Mouse (Mus musculus): ENCODE results near the gene Ripply3.

Gene Ripply3

DNA sequence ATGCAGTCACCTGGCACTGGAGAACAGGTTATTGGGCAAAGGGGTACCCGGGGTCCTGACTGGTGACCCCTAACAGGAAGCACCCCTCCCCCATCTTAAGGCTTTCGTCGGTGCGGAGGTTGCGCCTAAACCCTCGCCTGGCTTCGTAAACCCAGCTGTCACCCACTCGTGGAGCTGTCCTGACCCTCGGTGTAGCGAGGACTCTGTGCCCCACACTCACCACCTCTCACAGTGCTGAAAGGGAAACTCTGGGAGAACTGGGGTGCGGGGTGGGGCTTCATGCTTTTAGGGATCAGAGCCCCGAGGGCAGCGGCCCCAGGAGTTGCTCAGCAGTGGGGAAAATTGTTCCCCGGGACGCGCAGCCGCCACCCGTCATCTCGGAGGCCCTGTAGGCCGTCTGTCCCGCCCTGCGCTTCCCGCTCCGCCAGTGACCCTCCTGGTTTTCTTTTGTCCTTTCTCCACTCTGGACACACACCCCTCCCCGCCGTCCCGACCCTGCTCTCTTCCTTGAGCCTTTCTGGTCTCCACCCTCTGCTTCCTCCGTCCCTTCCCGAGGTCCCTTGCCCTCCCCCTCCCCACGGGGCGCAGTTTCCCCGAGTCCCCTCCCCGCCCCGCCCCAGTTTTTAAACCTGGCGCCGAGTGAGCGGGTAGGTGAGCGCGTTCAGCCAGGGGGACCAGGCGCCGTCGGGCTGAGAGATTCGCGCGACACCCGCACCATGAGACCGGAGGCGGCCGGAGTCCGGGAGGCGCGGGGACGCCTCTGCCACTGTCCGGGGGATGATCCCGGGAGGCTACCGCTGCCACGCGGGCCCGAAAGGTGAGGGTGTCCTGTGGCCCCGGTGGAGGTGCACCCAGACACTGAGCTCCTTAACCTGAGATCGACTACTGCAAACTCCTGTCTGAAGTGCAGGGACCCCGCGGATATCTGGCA lies at the start of gene Ripply3:
Ripply3 (plus strand) TSS at position 640 of the 931 bp plus-strand sequence.
- DNase-seq (ENCODE audit: low read depth): no peak

DNA sequence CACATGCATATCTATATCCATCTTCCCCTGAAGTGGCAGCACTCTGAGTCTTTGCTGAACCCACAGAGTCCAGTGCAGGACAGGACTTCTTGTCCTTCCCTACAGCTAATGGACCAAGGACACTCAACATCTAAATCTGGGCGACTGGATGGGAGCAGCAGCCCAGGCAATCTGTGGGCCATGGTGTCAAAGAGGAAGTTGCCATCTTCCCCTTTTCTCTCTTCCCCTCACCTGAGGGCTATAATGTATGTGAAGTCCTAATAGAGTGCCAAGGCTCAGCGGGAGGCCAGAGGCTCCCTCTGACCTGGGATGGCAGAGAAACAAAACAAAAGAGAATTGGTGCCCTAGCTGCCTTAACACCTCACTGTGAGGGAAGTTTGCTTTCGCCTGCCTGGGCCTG lies 44.2 kb upstream of the Ripply3 start:
- no peak for DNase-seq (ENCODE audit: low read depth)

DNA sequence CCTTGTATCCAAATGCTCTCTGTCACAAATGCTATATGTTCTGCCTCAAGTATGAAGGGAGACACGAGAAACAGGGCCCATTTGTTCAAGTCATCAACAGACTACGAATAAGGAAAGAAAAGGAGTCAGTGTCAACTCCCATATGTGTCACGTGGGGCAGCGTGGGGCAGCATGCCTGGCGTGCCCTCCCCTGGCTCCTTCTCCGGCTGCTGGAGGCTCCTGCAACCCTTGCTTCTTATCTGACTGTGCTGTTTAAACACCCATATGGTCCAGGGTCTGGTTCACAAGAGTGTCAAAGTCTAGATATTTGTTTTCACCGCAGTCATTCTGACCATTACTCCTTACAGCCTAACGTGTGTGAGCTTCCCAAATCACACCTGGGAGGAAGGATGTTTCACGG lies 40.4 kb upstream of the Ripply3 start:
- DNase-seq (ENCODE audit: low read depth): no peak

DNA sequence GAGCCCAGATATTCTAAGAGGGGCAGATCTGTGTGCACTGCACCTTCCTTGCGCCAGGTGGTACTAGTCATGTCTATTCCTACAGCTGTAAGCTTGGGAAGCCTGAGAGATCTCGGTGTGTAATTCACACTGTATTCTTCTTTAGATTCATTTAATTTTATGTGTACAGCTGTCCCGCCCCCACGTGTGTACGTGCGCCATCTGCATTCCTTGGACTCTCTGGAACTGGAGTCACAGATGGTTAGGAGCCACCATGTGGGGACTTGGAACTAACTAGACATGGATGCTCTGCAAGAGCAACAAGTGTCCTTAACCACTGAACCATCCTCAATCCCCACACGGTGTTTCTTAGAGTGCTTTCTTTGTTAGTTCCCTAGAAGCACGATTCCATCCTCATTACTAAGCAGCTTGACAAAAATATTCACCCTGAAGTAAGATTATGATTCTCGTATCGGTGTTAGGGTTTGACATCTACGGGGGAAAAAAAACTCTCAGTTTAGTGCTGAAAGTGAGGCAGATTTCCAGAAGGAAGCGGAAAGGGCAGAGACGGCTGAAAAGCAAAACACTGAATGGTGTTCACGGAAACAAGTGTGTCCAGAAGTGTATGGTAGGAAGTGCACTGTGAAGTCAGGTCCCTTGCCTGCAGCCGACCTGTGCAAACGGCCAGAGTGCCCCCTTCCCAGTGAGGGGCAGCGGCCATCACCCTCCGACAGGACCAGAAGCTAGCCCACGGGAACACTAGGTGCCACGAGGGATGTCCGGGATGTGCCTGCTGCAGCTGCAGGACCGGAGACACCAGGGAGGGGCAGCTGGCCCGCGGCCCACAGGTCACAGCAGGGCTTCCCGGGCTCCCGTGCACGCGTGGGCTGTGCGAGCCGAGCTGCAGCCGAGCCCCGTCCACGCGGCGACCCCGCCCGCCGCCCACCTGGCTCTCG lies 38.8 kb upstream of the Ripply3 start:
- DNase-seq (ENCODE audit: low read depth): no peak

DNA sequence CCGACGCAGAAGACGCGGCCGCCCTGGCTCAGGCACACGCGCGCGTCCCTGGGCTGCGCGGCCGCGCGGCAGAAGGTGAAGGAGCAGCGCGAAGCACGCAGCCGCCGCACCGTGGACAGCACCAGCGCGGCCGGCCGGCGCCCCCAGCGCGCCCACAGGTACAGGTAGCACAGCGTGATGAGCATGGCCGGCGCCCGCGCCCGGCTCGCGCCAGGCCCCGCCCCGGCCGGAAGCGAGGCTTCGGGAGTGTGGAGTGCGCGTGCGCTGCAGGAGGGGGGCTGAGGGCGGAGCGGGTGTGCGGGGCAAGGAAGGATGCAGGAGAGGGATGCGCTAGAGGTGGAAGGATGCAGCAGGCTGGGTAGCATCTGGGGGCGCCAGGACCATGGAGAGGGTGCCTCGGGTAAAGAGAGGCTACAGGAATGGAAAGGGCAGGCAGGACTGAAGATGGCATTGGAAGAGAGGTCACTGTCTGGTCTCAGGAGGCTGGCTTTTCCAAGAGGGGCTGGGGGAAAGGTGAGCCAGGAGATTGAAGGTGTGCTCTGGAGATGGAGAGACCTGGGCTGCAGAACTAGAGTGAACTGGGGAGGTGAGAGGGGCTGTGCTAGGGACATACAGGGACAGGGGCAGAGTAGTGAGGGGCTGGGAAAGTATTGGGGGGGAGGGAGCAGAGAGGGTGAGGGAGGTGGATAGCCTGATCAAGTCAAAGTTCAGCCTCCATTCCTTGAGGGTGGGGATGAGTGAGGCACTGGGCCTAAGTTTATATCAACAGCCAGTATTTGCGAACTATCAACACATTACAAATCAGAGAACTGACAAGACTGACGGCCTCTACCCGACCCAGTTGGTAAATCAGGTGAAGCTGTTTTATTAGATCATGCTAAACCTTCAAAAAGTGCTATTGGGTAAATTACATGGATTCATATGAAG lies 37.9 kb upstream of the Ripply3 start:
- peak; percentile 84 for DNase-seq (ENCODE audit: low read depth)

DNA sequence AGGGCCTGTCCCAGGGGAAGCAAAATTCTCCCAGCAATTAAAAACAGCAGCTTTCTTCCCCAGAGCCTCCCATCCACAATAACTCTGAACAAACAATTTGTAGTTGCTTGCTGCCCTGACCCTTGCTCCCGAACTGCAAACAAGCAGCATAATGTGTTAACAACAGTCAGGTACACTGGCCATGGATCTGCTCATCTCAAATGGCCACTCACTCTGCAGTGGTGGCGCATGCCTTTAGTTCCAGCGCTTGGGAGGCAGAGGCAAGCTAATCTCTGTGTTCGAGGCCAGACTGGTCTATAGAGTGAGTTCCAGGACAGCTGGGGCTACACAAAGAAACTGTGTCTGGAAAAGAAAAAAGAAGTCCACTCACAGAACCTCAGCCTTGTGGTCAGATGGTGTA lies 37.1 kb upstream of the Ripply3 start:
- no peak for DNase-seq (ENCODE audit: low read depth)

DNA sequence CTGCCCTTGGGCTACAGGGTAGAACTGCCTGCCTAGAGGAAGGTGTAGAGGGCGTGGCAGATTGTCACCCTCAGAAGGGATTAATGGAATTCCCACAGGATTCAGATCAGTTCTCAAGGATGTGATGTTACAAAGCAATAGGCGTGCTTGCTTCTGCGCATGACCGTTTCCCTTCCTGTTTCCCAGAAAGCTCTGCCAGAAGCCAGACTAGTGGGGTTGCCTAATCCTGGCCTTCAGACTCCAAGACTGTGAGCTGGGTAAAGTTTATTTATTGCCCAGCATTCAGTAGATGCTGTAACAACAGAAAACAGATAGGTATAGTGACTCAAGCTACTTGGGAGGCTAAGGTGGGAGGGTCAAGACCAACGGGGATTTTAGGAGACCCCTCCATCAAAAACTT lies 30.1 kb upstream of the Ripply3 start:
- no peak for DNase-seq (ENCODE audit: low read depth)

DNA sequence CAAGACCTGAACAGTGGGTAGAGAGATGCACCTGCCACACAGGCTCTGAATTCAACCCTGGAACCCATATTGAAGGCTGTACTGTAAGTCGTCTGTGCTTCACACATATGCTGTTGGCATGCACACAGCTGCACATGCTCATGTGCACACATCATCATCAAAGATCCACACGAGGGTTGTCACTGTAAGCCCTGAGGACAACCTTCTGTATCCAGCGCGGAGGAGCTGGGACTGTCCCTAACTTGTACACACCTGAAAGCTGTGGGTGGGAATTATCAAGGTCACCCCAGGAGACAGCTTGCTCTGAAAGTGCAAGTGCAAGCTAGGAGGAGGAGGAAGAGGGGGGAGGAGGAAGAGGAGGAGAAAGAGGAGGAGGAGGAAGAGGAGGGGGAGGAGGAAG lies 29.0 kb upstream of the Ripply3 start:
- DNase-seq (ENCODE audit: low read depth): no peak

DNA sequence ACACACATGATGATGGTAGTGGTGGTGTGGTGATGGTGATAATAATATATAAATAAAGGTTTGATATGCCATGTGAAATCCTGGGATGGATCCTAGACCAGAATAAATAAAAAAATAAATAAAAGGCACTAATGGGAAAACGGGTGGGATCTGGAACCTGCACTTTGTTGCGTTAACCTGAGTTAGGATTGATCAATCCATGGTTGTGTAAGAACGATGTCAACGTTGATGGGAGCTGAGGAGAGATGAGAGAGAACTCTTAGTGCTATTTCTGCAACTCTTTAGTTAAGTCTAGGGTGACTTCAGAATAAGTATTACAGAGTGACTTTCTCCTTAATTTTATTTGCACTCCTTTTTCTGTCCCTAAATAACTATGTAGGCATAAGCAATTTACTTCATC lies 27.0 kb upstream of the Ripply3 start:
- no peak for DNase-seq (ENCODE audit: low read depth)

DNA sequence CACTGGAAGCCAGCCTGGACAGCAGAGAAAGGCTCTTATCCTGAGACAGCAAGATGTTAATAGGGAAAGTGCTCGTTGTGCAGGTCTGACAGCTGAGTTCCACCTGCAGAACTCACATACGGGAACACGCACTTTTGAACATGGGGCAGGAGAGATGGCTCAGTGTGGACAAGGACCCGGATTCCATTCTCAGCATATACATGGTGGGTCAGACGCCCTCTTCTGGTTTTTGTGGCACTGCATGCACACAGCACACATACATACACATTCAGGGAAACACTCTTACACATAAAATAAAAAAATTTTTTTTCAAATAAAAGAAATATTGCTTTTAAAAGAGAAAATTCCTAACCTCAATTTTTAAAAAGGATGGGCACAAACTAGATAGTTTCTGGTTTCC lies 26.5 kb upstream of the Ripply3 start:
- no peak for DNase-seq (ENCODE audit: low read depth)

DNA sequence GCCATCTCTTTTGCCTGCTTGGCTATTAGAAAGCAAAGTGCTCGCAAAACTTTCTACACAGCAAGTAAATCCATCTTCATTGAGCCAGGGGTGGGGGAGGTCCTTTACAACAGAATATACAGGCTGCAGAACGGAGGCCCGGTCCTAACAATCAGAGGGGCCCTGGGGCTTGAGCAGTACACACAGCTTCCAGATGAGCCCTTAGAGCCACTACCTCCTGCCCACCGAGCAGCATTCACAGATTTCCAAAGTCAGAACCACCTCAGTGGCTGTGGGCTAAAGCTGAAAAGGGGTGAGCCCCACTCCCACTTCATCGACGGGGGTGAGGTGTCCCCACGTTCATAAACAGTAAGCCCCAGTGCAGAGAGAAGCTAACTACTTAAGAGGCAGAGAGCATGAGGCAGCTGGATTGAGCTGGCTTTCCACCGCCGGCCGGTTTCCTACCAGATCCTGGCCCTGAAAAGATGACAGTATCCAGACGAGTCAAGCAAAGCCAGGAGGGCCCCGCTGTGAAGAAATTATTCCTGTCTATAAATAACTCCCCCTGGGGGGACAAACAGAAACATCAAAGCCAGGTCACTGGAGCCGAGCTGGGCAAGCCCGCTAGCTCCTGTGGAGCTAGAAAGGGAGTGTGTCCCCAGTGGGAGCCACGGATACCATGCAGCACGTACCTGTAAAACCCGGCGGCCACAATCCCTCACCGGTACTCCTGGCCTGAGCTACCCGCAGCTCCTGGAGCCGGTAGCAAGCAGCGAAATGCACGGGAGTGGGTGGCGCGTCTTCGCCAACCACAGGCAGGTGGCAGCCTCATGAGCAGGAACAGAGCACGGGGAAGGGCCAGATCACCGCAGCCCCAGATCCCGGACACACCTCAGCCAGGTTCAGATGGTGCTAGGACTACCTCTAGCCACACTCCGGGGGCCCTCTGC lies 25.7 kb upstream of the Ripply3 start:
- DNase-seq (ENCODE audit: low read depth): peak; percentile 8

DNA sequence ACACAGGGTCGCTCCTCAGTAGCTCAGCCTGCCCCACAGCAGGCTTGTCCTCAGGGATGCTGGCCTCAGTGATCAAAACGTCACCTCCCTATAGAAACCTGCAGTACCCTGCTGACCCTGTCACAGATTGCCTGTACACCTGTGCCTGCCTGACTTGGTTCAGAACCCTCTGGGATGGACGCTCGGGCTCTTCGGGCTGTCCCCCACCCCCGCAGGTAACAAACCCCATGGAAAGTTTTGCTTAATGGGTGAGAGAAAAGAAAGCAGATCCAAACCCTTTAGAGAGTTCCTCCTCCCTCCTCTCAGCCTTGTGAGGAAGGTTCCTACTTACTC lies 25.1 kb upstream of the Ripply3 start:
- no peak for DNase-seq (ENCODE audit: low read depth)

DNA sequence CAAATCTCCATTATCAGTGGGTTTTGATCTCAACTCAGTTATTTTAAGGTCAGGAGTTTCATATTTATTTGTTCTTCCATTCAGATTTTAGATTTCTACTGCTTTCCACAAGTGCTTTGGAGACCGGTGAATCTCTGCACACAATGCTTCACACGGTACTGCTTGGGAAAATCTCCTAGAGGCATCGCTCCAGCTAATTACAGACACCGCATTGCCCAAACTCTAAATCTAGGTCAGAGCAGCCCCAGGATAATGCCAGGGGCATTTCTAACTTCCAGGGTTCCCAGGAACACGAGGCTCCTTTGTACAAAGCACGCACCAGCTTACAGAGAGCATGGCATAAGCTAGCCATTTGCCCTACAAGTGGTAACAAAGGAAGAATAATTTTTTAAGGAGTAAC lies 20.7 kb upstream of the Ripply3 start:
- DNase-seq (ENCODE audit: low read depth): peak; percentile 45

DNA sequence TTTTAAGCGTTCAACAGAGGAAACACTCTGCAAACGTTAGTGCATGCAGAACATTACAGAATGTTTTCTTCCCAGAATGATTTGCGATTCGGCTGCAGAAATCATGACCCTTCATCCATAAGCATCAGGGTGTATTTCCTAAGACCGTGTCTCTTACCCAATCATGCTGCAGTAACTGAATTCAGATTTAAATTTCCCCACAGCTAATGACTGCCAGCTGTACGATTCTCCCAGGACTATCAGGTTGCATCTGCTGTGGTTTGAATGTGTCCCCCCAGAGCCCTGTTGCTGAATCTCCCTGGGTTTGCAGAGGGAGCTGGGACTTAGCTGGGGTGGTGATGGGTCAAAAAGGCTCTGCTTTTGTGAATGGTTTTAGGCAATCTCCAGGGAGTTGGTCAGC lies 20.3 kb upstream of the Ripply3 start:
- peak; percentile 92 for DNase-seq (ENCODE audit: low read depth)

DNA sequence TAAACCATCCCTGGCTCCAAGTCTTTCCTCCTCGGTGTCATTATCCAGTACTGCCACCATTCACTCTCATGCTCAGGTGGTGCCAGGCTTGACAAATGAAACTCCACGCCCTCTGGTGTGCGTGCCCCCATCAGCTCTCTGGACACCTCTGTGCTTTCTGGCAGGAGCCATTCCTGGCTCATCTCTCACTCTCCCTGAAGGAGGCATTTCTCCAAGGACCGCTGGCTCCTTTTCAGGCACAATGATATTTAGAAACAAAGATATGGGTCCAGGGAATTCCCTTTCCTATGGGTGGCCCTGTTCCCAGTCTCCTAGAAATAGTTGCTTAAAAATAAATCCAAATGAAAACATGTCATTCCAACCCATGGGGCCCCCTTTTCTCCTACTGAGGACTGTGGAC lies 19.2 kb upstream of the Ripply3 start:
- no peak for DNase-seq (ENCODE audit: low read depth)

DNA sequence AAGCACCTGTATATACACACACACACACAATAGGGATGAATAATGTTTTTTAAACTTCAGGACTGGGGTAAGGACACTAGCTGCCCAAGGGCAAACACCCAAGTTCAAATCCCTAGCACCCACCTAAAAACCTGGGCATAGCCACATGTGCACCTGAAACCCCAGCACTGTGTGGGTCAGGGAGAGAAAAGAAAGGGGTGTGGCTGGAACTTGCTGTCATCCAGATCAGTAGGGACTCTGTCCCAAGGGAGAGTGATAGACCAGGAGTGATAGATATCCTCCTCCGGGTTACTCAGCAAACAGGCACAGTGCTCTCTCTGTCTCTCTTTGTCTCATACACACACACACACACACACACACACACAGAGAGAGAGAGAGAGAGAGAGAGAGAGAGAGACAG lies 16.8 kb upstream of the Ripply3 start:
- no peak for DNase-seq (ENCODE audit: low read depth)

DNA sequence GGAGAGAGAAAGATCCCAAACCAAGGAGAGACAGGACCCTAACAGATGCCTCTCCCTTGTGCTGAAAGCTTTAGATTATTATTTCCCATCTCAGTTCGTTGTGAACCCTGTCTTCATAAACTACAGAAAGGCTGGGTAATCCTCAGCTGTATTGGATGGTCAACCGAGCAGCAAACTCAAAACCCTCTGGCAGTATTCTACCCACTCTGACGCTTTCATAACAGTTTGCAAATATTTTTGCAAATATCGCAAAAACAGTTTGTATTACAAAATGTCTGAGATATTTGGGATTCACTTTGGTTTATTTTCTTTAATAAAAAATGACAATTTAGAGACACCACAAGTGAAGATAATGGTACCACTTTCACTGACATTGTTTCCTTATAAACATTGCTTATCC lies 16.3 kb upstream of the Ripply3 start:
- no peak for DNase-seq (ENCODE audit: low read depth)

DNA sequence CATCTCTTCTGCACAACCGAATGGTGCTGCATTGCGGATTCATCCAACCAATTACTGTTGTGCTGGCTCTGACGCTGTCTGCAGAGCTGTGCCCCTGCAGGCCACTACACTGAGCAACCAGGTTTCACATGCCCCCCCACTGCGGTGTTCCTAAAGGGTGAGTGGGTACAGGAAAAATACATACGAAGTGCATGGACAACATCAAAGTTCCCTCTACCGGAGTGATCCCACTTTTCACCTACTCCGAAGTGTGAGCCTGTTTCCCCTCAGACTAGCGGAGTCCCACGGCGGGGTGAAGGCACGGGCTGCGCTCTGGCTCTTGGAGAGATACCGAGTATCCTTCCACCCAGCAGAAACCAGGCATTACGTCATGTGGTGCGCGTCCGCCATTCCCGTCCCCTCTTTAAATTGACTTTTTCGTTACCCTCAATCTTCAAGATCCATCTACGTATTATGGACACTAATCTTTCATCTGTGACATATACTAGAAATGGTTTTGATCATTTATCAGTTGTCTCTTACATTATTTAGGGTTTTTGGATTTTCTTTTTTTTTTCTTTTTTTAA lies 15.5 kb upstream of the Ripply3 start:
- DNase-seq (ENCODE audit: low read depth): peak; percentile 89

DNA sequence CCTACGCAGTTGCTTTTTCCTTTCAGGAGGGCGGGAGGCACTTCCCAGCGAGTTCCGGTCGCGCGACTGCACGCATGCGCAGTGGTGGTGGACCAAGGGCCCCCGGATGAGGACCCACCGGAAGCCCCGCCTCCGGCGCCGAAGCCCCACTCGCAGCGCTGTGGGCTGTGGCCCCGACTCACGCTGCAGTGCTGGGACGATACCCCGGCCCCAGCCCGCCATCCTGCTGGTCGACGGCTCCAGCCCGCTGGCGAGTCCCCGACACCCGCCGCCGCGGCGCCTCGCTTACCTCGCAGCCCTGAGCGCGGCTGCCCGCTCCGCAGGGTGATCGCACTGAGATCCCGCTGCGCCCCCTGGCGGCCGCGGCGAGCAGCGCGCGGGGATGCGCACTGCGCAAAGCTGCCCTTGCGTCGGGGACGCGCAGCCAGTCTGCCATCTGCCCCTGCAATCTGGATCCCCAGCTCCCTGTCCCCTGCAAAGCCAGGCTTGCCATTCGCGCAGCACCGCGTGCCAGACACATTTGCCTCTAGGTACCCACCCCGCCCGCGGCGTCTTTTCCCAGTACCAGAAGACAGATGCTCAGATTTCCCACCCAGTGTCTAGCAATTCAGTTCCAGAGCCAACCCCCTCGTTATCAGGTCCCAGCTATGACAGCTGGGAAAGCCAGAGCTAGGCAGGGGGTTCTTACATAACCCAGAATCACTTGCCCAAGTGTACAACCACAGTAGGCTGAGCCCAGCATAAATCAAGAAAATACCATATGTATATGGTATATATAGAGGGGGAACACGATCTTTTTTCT lies 14.8 kb upstream of the Ripply3 start, which contains the start of gene Hlcs:
Hlcs (minus strand) TSS at position 343 of the 802 bp plus-strand sequence.
- peak; percentile 96 for DNase-seq (ENCODE audit: low read depth)

DNA sequence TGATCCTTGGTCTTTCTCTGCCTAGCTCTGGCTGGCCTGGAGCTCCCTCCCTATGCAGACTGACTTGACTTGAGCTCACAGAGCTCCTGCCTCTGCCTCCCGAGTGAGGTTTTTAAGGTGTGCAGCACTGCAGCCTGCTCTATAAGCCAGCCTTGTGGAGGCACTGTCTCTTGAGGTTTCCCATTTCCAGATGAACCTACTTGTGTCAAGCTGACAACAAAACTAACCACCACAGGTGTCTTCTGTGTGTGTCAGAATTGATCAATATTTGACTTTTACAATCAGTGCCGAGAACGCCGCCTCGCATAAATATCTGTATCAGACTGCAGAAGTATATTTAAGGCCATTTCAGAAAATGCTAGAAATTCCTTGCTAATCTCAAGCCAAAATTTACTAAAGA lies 13.6 kb upstream of the Ripply3 start:
- no peak for DNase-seq (ENCODE audit: low read depth)

All from NIH3T3 (cell line).